Mouse (Mus musculus): ENCODE results near the gene Lpp. TPM values are rescaled to one million over a fixed set of nuclear protein-coding genes. Genes with fewer than 3 reads are reported as not detected.

The Lpp gene
- polyA plus RNA-seq, 1 experiment from 2014 or later: 42.7 TPM

- Histone ChIP-seq H3K4me2 (ENCODE audit: low read depth, low read length) (no peak overlapping the region), H3K36me3 (ENCODE audit: control insufficient read depth, insufficient read depth, low read length) (no peaks in the 10 kb centered on the region), H3K9me3 (ENCODE audit: control insufficient read depth, low read length) (no peaks in the 10 kb centered on the region), H3K9ac (ENCODE audit: low read depth, low read length) (no peak overlapping the region), H3K27me3 (replicated peaks; ENCODE audit: control insufficient read depth, insufficient read depth, low read length) (no peaks in the 10 kb centered on the region), H3K27ac (replicated peaks; ENCODE audit: low read depth, low read length) (no peak overlapping the region), H3K4me1 (ENCODE audit: control insufficient read depth, insufficient read depth, low read length) (no peaks in the 10 kb centered on the region), H3K4me3 (ENCODE audit: low read depth, low read length) (no peak overlapping the region)
- 76% methylated on average over 1 of the region's 1 CpGs for WGBS
- DNase-seq (ENCODE audit: low spot score): no peak
- ATAC-seq (ENCODE audit: low read depth): no peak
Observed at GRCm38 (mm10) chr16:24801780-24802179, 408.5 kb downstream of the Lpp start.

- no peaks in the 10 kb centered on the region for H3K9me3 ChIP-seq (ENCODE audit: control insufficient read depth, low read length)
- H3K4me1 ChIP-seq (ENCODE audit: control insufficient read depth, insufficient read depth, low read length): no peaks in the 10 kb centered on the region
- 89% methylated on average over 1 of the region's 1 CpGs for WGBS
- no peak overlapping the region for H3K4me2 ChIP-seq (ENCODE audit: low read depth, low read length)
- H3K9ac ChIP-seq (ENCODE audit: low read depth, low read length): no peak overlapping the region
- H3K4me3 ChIP-seq (ENCODE audit: low read depth, low read length): no peak overlapping the region
- H3K27ac ChIP-seq (replicated peaks; ENCODE audit: low read depth, low read length): no peak overlapping the region
- no peaks in the 10 kb centered on the region for H3K27me3 ChIP-seq (replicated peaks; ENCODE audit: control insufficient read depth, insufficient read depth, low read length)
- no peak for ATAC-seq (ENCODE audit: low read depth)
- DNase-seq (ENCODE audit: low spot score): no peak
- no peaks in the 10 kb centered on the region for H3K36me3 ChIP-seq (ENCODE audit: control insufficient read depth, insufficient read depth, low read length)
Observed at GRCm38 (mm10) chr16:24806093-24806492, 412.8 kb downstream of the Lpp start.

- Histone ChIP-seq H3K4me3 (ENCODE audit: low read depth, low read length) (no peak overlapping the region), H3K36me3 (ENCODE audit: control insufficient read depth, insufficient read depth, low read length) (no peaks in the 10 kb centered on the region), H3K9me3 (ENCODE audit: control insufficient read depth, low read length) (no peaks in the 10 kb centered on the region), H3K27ac (replicated peaks; ENCODE audit: low read depth, low read length) (no peak overlapping the region), H3K9ac (ENCODE audit: low read depth, low read length) (no peak overlapping the region), H3K4me2 (ENCODE audit: low read depth, low read length) (no peak overlapping the region), H3K4me1 (ENCODE audit: control insufficient read depth, insufficient read depth, low read length) (no peaks in the 10 kb centered on the region), H3K27me3 (replicated peaks; ENCODE audit: control insufficient read depth, insufficient read depth, low read length) (no peaks in the 10 kb centered on the region)
- WGBS: 68% methylated on average over 4 of the region's 4 CpGs
- ATAC-seq (ENCODE audit: low read depth) (no peak), DNase-seq (ENCODE audit: low spot score) (no peak)
Observed at GRCm38 (mm10) chr16:24807565-24807964, 414.3 kb downstream of the Lpp start.

- DNase-seq (ENCODE audit: low spot score): no peak
- 87% methylated on average over 6 of the region's 6 CpGs for WGBS
- no peak for ATAC-seq (ENCODE audit: low read depth)
- Histone ChIP-seq H3K4me2 (ENCODE audit: low read depth, low read length) (no peak overlapping the region), H3K4me1 (ENCODE audit: control insufficient read depth, insufficient read depth, low read length) (no peaks in the 10 kb centered on the region), H3K36me3 (ENCODE audit: control insufficient read depth, insufficient read depth, low read length) (no peaks in the 10 kb centered on the region), H3K9ac (ENCODE audit: low read depth, low read length) (no peak overlapping the region), H3K9me3 (ENCODE audit: control insufficient read depth, low read length) (no peaks in the 10 kb centered on the region), H3K27me3 (replicated peaks; ENCODE audit: control insufficient read depth, insufficient read depth, low read length) (no peaks in the 10 kb centered on the region), H3K27ac (replicated peaks; ENCODE audit: low read depth, low read length) (no peak overlapping the region), H3K4me3 (ENCODE audit: low read depth, low read length) (no peak overlapping the region)
Observed at GRCm38 (mm10) chr16:24809811-24810210, 416.5 kb downstream of the Lpp start.

- Histone ChIP-seq H3K27ac (replicated peaks; ENCODE audit: low read depth, low read length) (no peak overlapping the region), H3K9ac (ENCODE audit: low read depth, low read length) (no peak overlapping the region), H3K4me2 (ENCODE audit: low read depth, low read length) (no peak overlapping the region), H3K36me3 (ENCODE audit: control insufficient read depth, insufficient read depth, low read length) (no peaks in the 10 kb centered on the region), H3K4me1 (ENCODE audit: control insufficient read depth, insufficient read depth, low read length) (no peaks in the 10 kb centered on the region), H3K9me3 (ENCODE audit: control insufficient read depth, low read length) (no peaks in the 10 kb centered on the region), H3K27me3 (replicated peaks; ENCODE audit: control insufficient read depth, insufficient read depth, low read length) (no peaks in the 10 kb centered on the region), H3K4me3 (ENCODE audit: low read depth, low read length) (no peak overlapping the region)
- DNase-seq (ENCODE audit: low spot score): no peak
- ATAC-seq (ENCODE audit: low read depth): no peak
- WGBS: 83% methylated on average over 3 of the region's 3 CpGs
Observed at GRCm38 (mm10) chr16:24816621-24817020, 423.3 kb downstream of the Lpp start.

- H3K4me1 ChIP-seq (ENCODE audit: control insufficient read depth, insufficient read depth, low read length): no peaks in the 10 kb centered on the region
- WGBS: 95% methylated on average over 3 of the region's 3 CpGs
- H3K9ac ChIP-seq (ENCODE audit: low read depth, low read length): no peak overlapping the region
- H3K9me3 ChIP-seq (ENCODE audit: control insufficient read depth, low read length): no peaks in the 10 kb centered on the region
- no peaks in the 10 kb centered on the region for H3K36me3 ChIP-seq (ENCODE audit: control insufficient read depth, insufficient read depth, low read length)
- ATAC-seq (ENCODE audit: low read depth) (no peak), DNase-seq (ENCODE audit: low spot score) (no peak)
- H3K27me3 ChIP-seq (replicated peaks; ENCODE audit: control insufficient read depth, insufficient read depth, low read length): no peaks in the 10 kb centered on the region
- no peak overlapping the region for H3K4me3 ChIP-seq (ENCODE audit: low read depth, low read length)
- H3K27ac ChIP-seq (replicated peaks; ENCODE audit: low read depth, low read length): no peak overlapping the region
- H3K4me2 ChIP-seq (ENCODE audit: low read depth, low read length): no peak overlapping the region
Observed at GRCm38 (mm10) chr16:24817381-24817780, 424.1 kb downstream of the Lpp start.

GRCm38 (mm10) chr16:24819127-24819526, 425.8 kb downstream of the Lpp start:
- no peaks in the 10 kb centered on the region for H3K36me3 ChIP-seq (ENCODE audit: control insufficient read depth, insufficient read depth, low read length)
- no peak overlapping the region for H3K9ac ChIP-seq (ENCODE audit: low read depth, low read length)
- no peaks in the 10 kb centered on the region for H3K9me3 ChIP-seq (ENCODE audit: control insufficient read depth, low read length)
- WGBS: 66% methylated on average over 4 of the region's 4 CpGs
- ATAC-seq (ENCODE audit: low read depth) (no peak), DNase-seq (ENCODE audit: low spot score) (no peak)
- H3K4me1 ChIP-seq (ENCODE audit: control insufficient read depth, insufficient read depth, low read length): no peaks in the 10 kb centered on the region
- no peaks in the 10 kb centered on the region for H3K27me3 ChIP-seq (replicated peaks; ENCODE audit: control insufficient read depth, insufficient read depth, low read length)
- no peak overlapping the region for H3K4me2 ChIP-seq (ENCODE audit: low read depth, low read length)
- H3K4me3 ChIP-seq (ENCODE audit: low read depth, low read length): no peak overlapping the region
- H3K27ac ChIP-seq (replicated peaks; ENCODE audit: low read depth, low read length): no peak overlapping the region

- no peak for DNase-seq (ENCODE audit: low spot score)
- no peak for ATAC-seq (ENCODE audit: low read depth)
- 76% methylated on average over 5 of the region's 5 CpGs for WGBS
- no peak overlapping the region for H3K4me3 ChIP-seq (ENCODE audit: low read depth, low read length)
- no peak overlapping the region for H3K4me2 ChIP-seq (ENCODE audit: low read depth, low read length)
- no peaks in the 10 kb centered on the region for H3K27me3 ChIP-seq (replicated peaks; ENCODE audit: control insufficient read depth, insufficient read depth, low read length)
- no peak overlapping the region for H3K9ac ChIP-seq (ENCODE audit: low read depth, low read length)
- no peak overlapping the region for H3K27ac ChIP-seq (replicated peaks; ENCODE audit: low read depth, low read length)
- H3K4me1 ChIP-seq (ENCODE audit: control insufficient read depth, insufficient read depth, low read length): no peaks in the 10 kb centered on the region
- H3K9me3 ChIP-seq (ENCODE audit: control insufficient read depth, low read length): no peaks in the 10 kb centered on the region
- no peaks in the 10 kb centered on the region for H3K36me3 ChIP-seq (ENCODE audit: control insufficient read depth, insufficient read depth, low read length)
Observed at GRCm38 (mm10) chr16:24822182-24822875, 429.0 kb downstream of the Lpp start.

- Histone ChIP-seq H3K4me2 (ENCODE audit: low read depth, low read length) (no peak overlapping the region), H3K4me3 (ENCODE audit: low read depth, low read length) (no peak overlapping the region), H3K9me3 (ENCODE audit: control insufficient read depth, low read length) (no peaks in the 10 kb centered on the region), H3K27ac (replicated peaks; ENCODE audit: low read depth, low read length) (no peak overlapping the region), H3K9ac (ENCODE audit: low read depth, low read length) (no peak overlapping the region), H3K27me3 (replicated peaks; ENCODE audit: control insufficient read depth, insufficient read depth, low read length) (no peaks in the 10 kb centered on the region), H3K4me1 (ENCODE audit: control insufficient read depth, insufficient read depth, low read length) (no peaks in the 10 kb centered on the region), H3K36me3 (ENCODE audit: control insufficient read depth, insufficient read depth, low read length) (no peaks in the 10 kb centered on the region)
- ATAC-seq (ENCODE audit: low read depth) (no peak), DNase-seq (ENCODE audit: low spot score) (no peak)
- WGBS: 77% methylated on average over 1 of the region's 1 CpGs
Observed at GRCm38 (mm10) chr16:24822918-24823317, 429.6 kb downstream of the Lpp start.

All from embryonic facial prominence, embryonic 14.5 days (tissue).